Mouse (Mus musculus) stomach, embryonic 16.5 days (tissue): ENCODE measurements around the gene Tlcd1. TPM values are rescaled to one million over a fixed set of nuclear protein-coding genes. Genes with fewer than 3 reads are reported as not detected.

ENCODE experiments used
- microRNA-seq: library from miRNA; unstranded; fragments of <30 nt; microRNA quantifications from one replicate; pipeline ENCODE4, GENCODE M21; 2016
- polyA plus RNA-seq: library from polyadenylated mRNA; unstranded; fragments of >200 nt; fragmentation: Nextera tagmentation; extraction: Ambion mirVana; gene quantifications from 2 replicates; pipeline ENCODE4 v1.2.1, GENCODE M21; 2015

The Tlcd1 gene
- polyA plus RNA-seq, 1 experiment from 2014 or later, result 32.5 TPM

Small RNA genes lying within 50 kb of the gene (microRNA-seq; reads per million reads assigned to microRNA genes)
- gene Mir7653, result not detected

Other genes with a start within 250 kb of the Tlcd1 start
- gene Sez6, start 245.9 kb upstream of the Tlcd1 start, polyA plus RNA-seq, result 2.0 and 2.3 TPM in 2 replicates
- gene Phf12, start 194.0 kb upstream of the Tlcd1 start, polyA plus RNA-seq, result 10.9 and 11.5 TPM in 2 replicates
- gene Dhrs13, start 144.4 kb upstream of the Tlcd1 start, polyA plus RNA-seq, result 12.1 and 13.8 TPM in 2 replicates
- gene Flot2, start 138.8 kb upstream of the Tlcd1 start, polyA plus RNA-seq, result 59.0 and 61.1 TPM in 2 replicates
- 28.3 and 29.0 TPM in 2 replicates for gene Eral1, start 96.3 kb upstream of the Tlcd1 start, polyA plus RNA-seq
- gene Fam222b, start 82.1 kb upstream of the Tlcd1 start, polyA plus RNA-seq, result 9.5 and 11.5 TPM in 2 replicates
- 50.9 and 55.1 TPM in 2 replicates for gene Traf4, start 11.1 kb upstream of the Tlcd1 start, polyA plus RNA-seq
- gene Nek8, start within 50 bp of the Tlcd1 start, polyA plus RNA-seq, result 16.7 and 19.0 TPM in 2 replicates
- gene Rpl23a, start 6.9 kb downstream of the Tlcd1 start, polyA plus RNA-seq, result 1,025 and 1,263 TPM in 2 replicates
- 88.3 and 90.9 TPM in 2 replicates for gene Rab34, start 11.7 kb downstream of the Tlcd1 start, polyA plus RNA-seq
- 3.1 and 3.7 TPM in 2 replicates for gene Proca1, start 16.7 kb downstream of the Tlcd1 start, polyA plus RNA-seq
- gene Sdf2, start 69.0 kb downstream of the Tlcd1 start, polyA plus RNA-seq, result 89.2 and 106 TPM in 2 replicates
- 29.3 and 31.7 TPM in 2 replicates for gene Supt6, start 69.3 kb downstream of the Tlcd1 start, polyA plus RNA-seq
- 72.4 and 80.3 TPM in 2 replicates for gene 2610507B11Rik, start 85.0 kb downstream of the Tlcd1 start, polyA plus RNA-seq
- 0.17 and 0.54 TPM in 2 replicates for gene BC030499, start 114.1 kb downstream of the Tlcd1 start, polyA plus RNA-seq
- 28.9 and 30.7 TPM in 2 replicates for gene Spag5, start 124.8 kb downstream of the Tlcd1 start, polyA plus RNA-seq
- 25.6 and 37.3 TPM in 2 replicates for gene Aldoc, start 146.3 kb downstream of the Tlcd1 start, polyA plus RNA-seq
- 67.4 and 80.9 TPM in 2 replicates for gene Pigs, start 151.7 kb downstream of the Tlcd1 start, polyA plus RNA-seq
- gene Unc119, start 166.8 kb downstream of the Tlcd1 start, polyA plus RNA-seq, result 24.3 and 27.5 TPM in 2 replicates
- gene Foxn1, start 209.8 kb downstream of the Tlcd1 start, polyA plus RNA-seq, result 1.6 and 2.7 TPM in 2 replicates
- 0.25 and 0.56 TPM in 2 replicates for gene Slc13a2, start 245.5 kb downstream of the Tlcd1 start, polyA plus RNA-seq